Mouse (Mus musculus): ENCODE measurements around the gene Map1b.

DNA sequence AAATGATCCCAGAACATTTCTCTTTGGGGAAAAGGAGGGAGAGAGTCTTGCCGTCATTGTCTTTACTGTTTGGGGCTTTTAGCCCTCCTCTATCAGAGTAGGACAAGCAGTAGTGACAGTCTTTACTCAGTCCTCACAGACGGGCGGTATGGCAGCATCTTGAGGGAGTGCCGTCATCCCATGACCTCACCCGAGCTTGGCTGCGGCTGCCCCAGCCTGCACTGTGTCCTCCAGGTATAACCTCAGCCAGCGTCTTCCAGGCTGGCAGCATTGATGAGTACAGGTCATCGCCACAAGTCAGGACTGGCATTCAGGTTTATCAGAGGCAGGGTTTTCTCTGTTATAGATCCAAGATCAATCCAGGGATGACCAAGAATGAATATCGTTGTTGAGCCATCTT is 99.7 kb downstream of the Map1b start:
- TF ChIP-seq FLI1 (IDR thresholded peaks at IDR 0.05; ENCODE audit: low read length) (no peak), GATA1 (IDR thresholded peaks at IDR 0.05; ENCODE audit: borderline replicate concordance, low read length) (no peak)
